Mouse (Mus musculus) lung, adult 2 months (tissue): ENCODE results near the gene Mycn.

Experiments used
- CTCF ChIP-seq: fragments of 200-500 bp; IDR thresholded peaks from 2 replicates; pipeline ENCODE4 v1.5.1; 2011; ENCODE audit warnings: mild to moderate bottlenecking, low read length, control low read depth; ENCODE audit not compliant: insufficient read depth
- POLR2A ChIP-seq: fragments of 200-500 bp; IDR thresholded peaks from 2 replicates; pipeline ENCODE4 v1.6.1; 2011; ENCODE audit warnings: low read depth, mild to moderate bottlenecking, control low read depth, low read length, borderline replicate concordance; ENCODE audit errors: extremely low read depth

GRCm38 (mm10) chr12:12939581-12940465, 1.9 kb downstream of the Mycn start:
- TF ChIP-seq POLR2A (no peak), CTCF (no peak)
